Comparison of ENCODE assay signal across 17 mouse cellular contexts in genomic region chr10:126000861-126001390, GRCm38 (mm10). TPM values are rescaled to one million over a fixed set of nuclear protein-coding genes. Genes with fewer than 3 reads are reported as not detected.
DNase-seq lines count a peak whose midpoint lies in the region; ATAC-seq and TF ChIP-seq lines count a peak whose summit lies in the region.
"Had no signal": no experiment of that assay in that cellular context is flagged by ENCODE, and none has a peak within 500 bp of the region (broad histone marks: within the 10 kb centered on the region; RNA-seq: fewer than 3 reads in every experiment).

No protein-coding gene starts in this region.

- no peak for ATAC-seq in liver, embryonic 12.5 days
- no peak for ATAC-seq in activated CD4-positive, CD25-positive, alpha-beta regulatory T cell, adult 4 months
- no peak for ATAC-seq in megakaryocyte progenitor cell, adult 5-6 weeks (replicated peaks; ENCODE audit: poor library complexity)
- ATAC-seq: forebrain, embryonic 16.5 days had no signal

- H3K36me3 ChIP-seq in liver, adult 2 months (ENCODE audit: control insufficient read depth, insufficient read depth, low read length) = peaks cover 63% of the 10 kb centered on the region
- H3K36me3 ChIP-seq in liver, embryonic 12.5 days = no peaks in the 10 kb centered on the region
- H3K36me3 ChIP-seq: liver, embryonic 15.5 days had no signal

- H3K27me3 ChIP-seq in liver, adult 2 months (ENCODE audit: control insufficient read depth, insufficient read depth, low read length) = no peaks in the 10 kb centered on the region
- no peaks in the 10 kb centered on the region for H3K27me3 ChIP-seq in liver, embryonic 12.5 days (replicated peaks)
- H3K27me3 ChIP-seq: liver, embryonic 15.5 days; midbrain, embryonic 12.5 days; neural tube, embryonic 13.5 days had no signal

- no peak overlapping the region for H3K4me2 ChIP-seq in liver, embryonic 12.5 days
- H3K4me2 ChIP-seq: liver, embryonic 15.5 days; midbrain, embryonic 12.5 days; neural tube, embryonic 13.5 days had no signal

- no peak for TF ChIP-seq POLR2A in liver, adult 2 months (IDR thresholded peaks at IDR 0.05; ENCODE audit: extremely low read depth, insufficient read depth, low read length)

- no peaks in the 10 kb centered on the region for H3K79me2 ChIP-seq in liver, adult 2 months (ENCODE audit: control insufficient read depth, insufficient read depth, low read length)

- 31% methylated on average over 8 of the region's 8 CpGs for WGBS in liver, adult 2 months
- WGBS in liver, embryonic 12.5 days (ENCODE audit: insufficient replicate concordance) = 81% methylated on average over 8 of the region's 8 CpGs

- no peak for TF ChIP-seq CTCF in liver, adult 2 months (IDR thresholded peaks at IDR 0.05; ENCODE audit: low read depth, low read length)

- peak overlapping the region; percentile 40 for H3K27ac ChIP-seq in liver, adult 2 months (replicated peaks; ENCODE audit: insufficient read depth, low read depth, low read length)
- H3K27ac ChIP-seq in liver, embryonic 12.5 days = no peak overlapping the region
- peak overlapping the region; percentile 42; the same call in 1 of the 2 replicates for H3K27ac ChIP-seq in brown adipose tissue, adult 24 weeks (replicated peaks; ENCODE audit: low read depth, low read length)
- H3K27ac ChIP-seq: liver, embryonic 15.5 days; macrophage; midbrain, embryonic 12.5 days had no signal

- H3K4me3 ChIP-seq in liver, adult 2 months (ENCODE audit: insufficient read depth, low read depth, low read length) = no peak overlapping the region
- H3K4me3 ChIP-seq in liver, embryonic 12.5 days = no peak overlapping the region
- H3K4me3 ChIP-seq in brown adipose tissue, adult 24 weeks (ENCODE audit: insufficient read depth, low read depth, low read length) = no peak overlapping the region
- H3K4me3 ChIP-seq: erythroblast, embryonic 14.5 days; liver, embryonic 15.5 days; midbrain, embryonic 12.5 days; neural tube, embryonic 13.5 days had no signal

- H3K9ac ChIP-seq in liver, adult 2 months (ENCODE audit: low read depth, low read length) = no peak overlapping the region
- no peak overlapping the region for H3K9ac ChIP-seq in liver, embryonic 12.5 days
- H3K9ac ChIP-seq: liver, embryonic 15.5 days; midbrain, embryonic 12.5 days; neural tube, embryonic 13.5 days had no signal

- peak; percentile 65 for DNase-seq in liver, adult 2 months (ENCODE audit: extremely low read depth, low read depth, low spot score)
- peak; percentile 94 for DNase-seq in fibroblast of lung, adult 2 months (ENCODE audit: low read depth)
- DNase-seq in skeletal muscle tissue, adult 2 months (ENCODE audit: low read depth, low spot score) = peak; percentile 20
- DNase-seq: cerebellum, adult 9-11 months; kidney, adult 9 months; kidney, postnatal 4 days; thymus, postnatal 36 days had no signal

- H3K4me1 ChIP-seq in liver, adult 2 months (ENCODE audit: control insufficient read depth, insufficient read depth, low read length) = peaks cover 8% of the 10 kb centered on the region; the same call in 1 of the 2 replicates
- no peaks in the 10 kb centered on the region for H3K4me1 ChIP-seq in liver, embryonic 12.5 days
- 0 out of 2 replicates have a peak, but pooled peaks cover 2% of the 10 kb centered on the region for H3K4me1 ChIP-seq in brown adipose tissue, adult 24 weeks (ENCODE audit: control insufficient read depth, insufficient read depth, insufficient read length, low read length)
- H3K4me1 ChIP-seq: liver, embryonic 15.5 days had no signal

- H3K9me3 ChIP-seq in liver, embryonic 12.5 days (replicated peaks) = no peaks in the 10 kb centered on the region
- H3K9me3 ChIP-seq: liver, embryonic 15.5 days; midbrain, embryonic 12.5 days; neural tube, embryonic 13.5 days had no signal

RNA-seq across cellular contexts. Expression of gene Lrig3, which starts 35.0 kb away (rescaled TPM):
- total RNA-seq in liver, adult 2 months (2014; rRNA removed) = 8.9 and 10.7 TPM in 2 replicates
- polyA plus RNA-seq in liver, adult 2 months (2012; rRNA removed) = 3.7 and 4.2 TPM in 2 replicates
- polyA plus RNA-seq in liver, embryonic 12.5 days (2016; fragmentation: Nextera tagmentation; extraction: Ambion mirVana) = 1.8 and 1.9 TPM in 2 replicates
- polyA plus RNA-seq in brown adipose tissue, adult 24 weeks (2012; ENCODE audit: insufficient read depth, insufficient read length, missing spikeins) = 1.9 and 2.3 TPM in 2 replicates
- polyA plus RNA-seq in activated CD4-positive, CD25-positive, alpha-beta regulatory T cell, adult 4 months (2017; shearing (Covaris generic)) = not detected
- total RNA-seq in megakaryocyte progenitor cell, adult 5-6 weeks (2015) = 0.61 and 1.8 TPM in 2 replicates
- total RNA-seq in megakaryocyte progenitor cell, adult 5-6 weeks (2017) = 1.4 and 2.4 TPM in 2 replicates
- polyA plus RNA-seq: erythroblast, embryonic 14.5 days had no signal

Comparison
In these comparisons a context has a peak if more than half of its experiments do, and no peak if none do; other contexts are left out.
1. DNase-seq: peak in every context shown above with its lines; median percentile 94 in fibroblast of lung, adult 2 months; 65 in liver, adult 2 months; 20 in skeletal muscle tissue, adult 2 months.